Mouse (Mus musculus) right cerebral cortex, postnatal 10 days (tissue): ENCODE results near the gene Cspg5.

Source experiments
- DNase-seq, 2 experiments: peaks; one replicate each; pipeline ENCODE4 v3.0.0; 2021; ENCODE audit warnings: low spot score in 2 of 2

Gene Cspg5

GRCm38 (mm10) chr9:110243221-110243833 is at the start of gene Cspg5:
Gene Cspg5 (plus strand): TSS chr9:110243783.
- peak in 1 of 2 experiments; percentile 50 for DNase-seq

- DNase-seq, result no peak
Observed at GRCm38 (mm10) chr9:110199870-110200269, 43.7 kb upstream of the Cspg5 start.

- DNase-seq, result peak; percentile 81 to 90
Observed at GRCm38 (mm10) chr9:110205526-110206404, 37.8 kb upstream of the Cspg5 start.

- no peak for DNase-seq
Observed at GRCm38 (mm10) chr9:110206437-110206836, 37.1 kb upstream of the Cspg5 start.

- no peak for DNase-seq
Observed at GRCm38 (mm10) chr9:110208265-110208664, 35.3 kb upstream of the Cspg5 start.

GRCm38 (mm10) chr9:110208967-110209366 is 34.6 kb upstream of the Cspg5 start:
- DNase-seq, result no peak

GRCm38 (mm10) chr9:110224273-110224672 is 19.3 kb upstream of the Cspg5 start:
- no peak for DNase-seq

GRCm38 (mm10) chr9:110226191-110226590 is 17.4 kb upstream of the Cspg5 start:
- DNase-seq, result no peak

GRCm38 (mm10) chr9:110228671-110229070 is 14.9 kb upstream of the Cspg5 start:
- peak in 1 of 2 experiments; percentile 11 for DNase-seq

GRCm38 (mm10) chr9:110229112-110229511 is 14.5 kb upstream of the Cspg5 start:
- DNase-seq, result peak in 1 of 2 experiments; percentile 15

- peak; percentile 30 to 50 for DNase-seq
Observed at GRCm38 (mm10) chr9:110229566-110230248, 13.9 kb upstream of the Cspg5 start.

GRCm38 (mm10) chr9:110230395-110231071 is 13.1 kb upstream of the Cspg5 start:
- peak; percentile 50 to 63 for DNase-seq

- DNase-seq, result no peak
Observed at GRCm38 (mm10) chr9:110234962-110235361, 8.6 kb upstream of the Cspg5 start.

- DNase-seq, result no peak
Observed at GRCm38 (mm10) chr9:110244567-110244888, 945 bp downstream of the Cspg5 start.

- DNase-seq, result peak; percentile 86 to 88
Observed at GRCm38 (mm10) chr9:110244889-110245589, 1.5 kb downstream of the Cspg5 start.

- DNase-seq, result peak; percentile 86 to 89
Observed at GRCm38 (mm10) chr9:110245590-110246320, 2.2 kb downstream of the Cspg5 start.

GRCm38 (mm10) chr9:110246321-110246640 is 2.7 kb downstream of the Cspg5 start:
- no peak for DNase-seq

GRCm38 (mm10) chr9:110247049-110247448 is 3.5 kb downstream of the Cspg5 start:
- peak in 1 of 2 experiments; percentile 48 for DNase-seq

GRCm38 (mm10) chr9:110248861-110249260 is 5.3 kb downstream of the Cspg5 start:
- no peak for DNase-seq

GRCm38 (mm10) chr9:110249823-110250543 is 6.4 kb downstream of the Cspg5 start:
- peak; percentile 84 to 89 for DNase-seq
